Mouse (Mus musculus) testis, postnatal 14 days (tissue): ENCODE measurements around the gene Lrrc25.

ENCODE experiments used
- DNase-seq: peaks from one replicate; pipeline ENCODE4 v3.0.0; 2021; ENCODE audit warnings: low spot score

Gene Lrrc25

DNA sequence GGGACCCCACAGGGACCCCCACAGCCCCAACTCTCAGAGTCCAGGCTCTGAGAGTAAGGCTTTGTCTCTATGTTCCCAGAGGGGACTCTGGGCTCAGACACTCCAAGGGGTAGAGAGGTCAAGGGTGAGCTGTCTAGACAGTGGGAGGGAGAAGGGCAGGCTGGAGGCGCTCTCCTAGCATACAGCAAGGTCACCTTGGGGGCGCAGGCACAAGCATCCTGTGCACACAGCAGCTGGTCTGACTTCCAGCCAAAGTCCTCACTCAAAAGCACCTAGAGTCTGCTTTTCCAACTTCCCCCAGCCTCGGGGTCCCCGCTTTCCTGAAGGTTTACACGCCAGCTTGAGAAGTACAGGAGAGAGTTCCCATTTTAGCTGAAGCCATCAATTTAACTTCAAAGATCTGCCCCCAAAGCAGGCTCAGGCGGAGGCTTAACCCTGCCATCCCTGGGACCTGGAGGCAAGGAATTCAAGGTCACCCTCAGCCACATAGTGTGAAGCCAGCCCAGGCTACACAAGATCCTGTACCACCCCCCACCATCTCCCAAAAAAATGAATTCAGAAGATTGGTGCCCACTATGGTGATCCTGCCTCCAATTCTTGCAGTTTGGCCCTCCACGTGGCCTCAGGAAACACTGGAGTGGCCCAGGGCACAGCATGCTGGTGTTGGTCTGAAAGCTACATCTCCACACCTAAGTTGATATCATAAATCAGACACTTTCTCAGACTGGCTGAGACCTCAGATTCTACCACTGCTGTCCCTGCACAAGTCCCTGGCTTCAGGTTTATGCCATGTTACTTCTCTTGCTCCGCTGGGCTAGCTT lies 31.6 kb downstream of the Lrrc25 start:
- DNase-seq: no peak

- DNase-seq: no peak
Observed at GRCm38 (mm10) chr8:70648164-70648442, 32.1 kb downstream of the Lrrc25 start.

DNA sequence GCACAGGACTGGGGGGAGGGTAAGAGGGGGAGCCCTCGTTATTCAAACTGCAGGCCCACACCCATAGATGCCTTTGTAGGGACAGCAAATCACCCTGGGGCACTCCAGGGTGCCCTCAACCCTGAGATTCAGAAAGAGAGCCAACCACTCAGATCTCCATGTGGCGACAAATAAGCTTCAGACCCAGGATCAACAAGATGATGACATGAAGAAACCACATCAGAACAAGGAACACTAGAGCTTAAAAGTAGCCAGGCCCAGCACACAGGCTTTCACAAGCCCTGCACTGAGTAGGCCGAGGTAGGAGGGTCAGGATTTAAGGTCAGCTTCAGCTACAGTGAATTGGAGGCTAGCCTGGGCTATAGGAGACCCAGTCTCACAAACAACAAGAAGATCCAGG lies 33.0 kb downstream of the Lrrc25 start:
- DNase-seq: no peak

DNA sequence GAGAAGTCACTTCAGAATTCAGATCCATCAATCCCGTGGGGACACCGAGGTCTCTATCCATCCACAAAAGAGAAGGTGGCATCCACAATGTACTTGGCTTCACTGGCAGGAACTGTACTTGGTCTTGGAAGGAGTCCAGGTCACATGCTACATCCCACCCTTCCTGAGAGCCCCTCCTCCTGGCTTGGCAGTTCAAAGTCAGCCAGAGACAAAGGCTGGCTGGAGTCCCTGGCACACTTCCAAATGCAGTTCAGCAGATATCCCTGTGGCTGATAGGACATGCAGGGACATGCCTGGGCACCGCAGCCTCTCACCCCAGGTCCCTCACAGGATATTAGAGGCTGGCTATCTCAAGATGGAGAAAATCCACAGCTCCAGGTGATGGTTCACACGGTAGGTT lies 33.4 kb downstream of the Lrrc25 start:
- peak; percentile 82 for DNase-seq

DNA sequence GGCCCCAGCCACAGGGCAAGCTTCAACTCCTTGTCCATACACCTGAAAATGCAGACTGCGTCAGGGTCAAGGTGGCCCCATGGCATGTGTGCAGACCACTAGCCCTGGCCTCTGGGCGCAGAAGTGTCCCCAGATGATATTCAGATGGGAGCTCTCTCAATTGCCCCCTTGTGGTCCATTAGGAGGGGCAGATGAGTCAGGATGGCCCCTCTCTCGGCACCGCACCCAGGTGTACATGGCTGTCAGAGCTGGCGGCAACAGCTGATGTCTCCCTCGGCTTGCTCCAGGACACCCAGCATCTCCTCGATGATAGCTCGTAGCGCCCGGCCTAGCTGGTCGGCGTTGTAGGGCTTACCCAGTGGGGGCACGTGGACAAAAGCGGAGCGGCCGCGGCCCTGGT lies 34.4 kb downstream of the Lrrc25 start:
- no peak for DNase-seq

DNA sequence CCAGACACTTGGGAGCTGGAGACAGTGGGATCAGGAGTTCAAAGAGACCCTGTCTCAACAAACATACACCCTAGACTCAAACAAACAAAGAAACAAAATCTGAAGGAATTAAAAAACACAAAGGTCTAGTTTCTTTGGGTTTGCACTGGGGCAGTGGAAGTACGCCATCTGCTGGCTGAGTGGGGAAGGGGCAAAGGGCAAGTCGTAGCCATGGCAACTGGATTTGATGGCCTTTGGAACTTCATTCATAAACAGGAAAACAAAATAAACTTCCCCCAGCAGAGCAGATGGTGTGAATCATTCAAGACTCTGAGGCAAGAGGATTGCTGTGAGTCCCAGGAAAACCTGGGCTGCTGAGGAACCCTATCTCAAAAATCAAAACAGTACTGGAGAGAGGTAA lies 37.3 kb downstream of the Lrrc25 start:
- no peak for DNase-seq

GRCm38 (mm10) chr8:70654121-70654520 lies 38.2 kb downstream of the Lrrc25 start:
- no peak for DNase-seq

GRCm38 (mm10) chr8:70655469-70655868 lies 39.5 kb downstream of the Lrrc25 start:
- no peak for DNase-seq

DNA sequence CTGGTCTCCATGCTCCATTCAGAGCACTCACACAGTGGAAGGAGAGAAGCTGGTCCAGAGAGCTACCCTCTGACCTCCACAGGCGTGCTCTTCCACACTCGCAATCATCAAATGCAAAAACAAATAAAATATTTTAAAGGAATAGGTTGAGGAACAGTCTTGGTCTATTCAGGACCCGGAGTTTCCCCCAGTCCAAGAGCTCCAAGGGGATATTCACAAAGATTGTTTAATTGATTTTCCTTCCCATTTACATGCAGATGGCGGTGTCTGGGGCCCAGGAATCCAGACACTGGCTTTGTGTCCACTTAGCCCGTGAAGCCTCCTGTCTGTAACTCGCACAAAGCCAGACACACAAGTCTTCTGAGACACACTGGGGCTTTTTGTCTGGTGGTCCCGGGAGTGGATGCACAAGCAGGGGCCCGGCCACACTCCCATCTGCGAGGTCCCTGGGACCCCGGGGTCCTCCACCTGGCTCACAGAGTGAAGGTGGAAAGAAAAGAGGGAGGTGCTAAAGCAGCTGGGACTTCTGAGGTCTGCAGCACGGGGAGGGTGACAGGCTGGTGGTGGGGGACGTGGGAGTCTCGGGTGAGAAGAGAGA lies 40.3 kb downstream of the Lrrc25 start:
- no peak for DNase-seq

DNA sequence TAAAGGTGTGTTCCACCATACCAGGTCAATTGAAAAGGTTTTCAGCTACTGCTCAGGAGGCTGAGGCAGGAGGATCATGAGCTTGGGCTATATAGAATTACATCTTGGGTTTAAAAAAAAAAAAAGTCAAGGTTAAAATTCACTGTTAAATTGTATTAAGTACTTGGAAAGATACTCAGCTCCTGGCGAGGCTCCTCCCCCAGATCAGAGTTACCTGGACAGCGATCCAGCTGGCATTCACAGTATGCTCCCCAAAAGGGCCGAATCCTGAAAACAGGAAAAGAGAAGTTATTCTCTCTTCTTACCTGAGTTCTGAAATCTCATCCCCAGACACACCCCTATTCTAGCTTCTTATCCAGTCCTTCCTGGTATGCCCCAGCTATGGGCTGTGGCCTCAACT lies 41.3 kb downstream of the Lrrc25 start:
- no peak for DNase-seq

DNA sequence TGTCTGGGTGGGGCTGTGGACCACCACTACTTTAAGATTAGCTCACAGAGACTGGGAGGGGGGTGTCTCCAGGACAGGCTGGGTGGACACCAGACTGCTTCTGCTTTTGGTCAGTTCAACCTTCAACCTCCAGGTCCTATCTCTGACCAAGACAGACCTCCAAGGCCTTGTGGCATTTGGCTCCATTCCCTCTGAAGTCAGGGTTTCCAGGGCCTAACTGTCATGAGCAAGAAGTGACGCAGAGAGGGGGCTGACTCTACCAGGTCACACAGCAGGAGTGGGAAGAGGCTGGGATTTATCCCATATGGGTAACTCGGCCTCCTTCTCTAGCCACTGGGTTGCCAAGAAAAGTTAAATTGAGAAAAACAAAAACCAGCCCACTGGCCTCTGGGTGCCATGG lies 41.8 kb downstream of the Lrrc25 start:
- DNase-seq: no peak

DNA sequence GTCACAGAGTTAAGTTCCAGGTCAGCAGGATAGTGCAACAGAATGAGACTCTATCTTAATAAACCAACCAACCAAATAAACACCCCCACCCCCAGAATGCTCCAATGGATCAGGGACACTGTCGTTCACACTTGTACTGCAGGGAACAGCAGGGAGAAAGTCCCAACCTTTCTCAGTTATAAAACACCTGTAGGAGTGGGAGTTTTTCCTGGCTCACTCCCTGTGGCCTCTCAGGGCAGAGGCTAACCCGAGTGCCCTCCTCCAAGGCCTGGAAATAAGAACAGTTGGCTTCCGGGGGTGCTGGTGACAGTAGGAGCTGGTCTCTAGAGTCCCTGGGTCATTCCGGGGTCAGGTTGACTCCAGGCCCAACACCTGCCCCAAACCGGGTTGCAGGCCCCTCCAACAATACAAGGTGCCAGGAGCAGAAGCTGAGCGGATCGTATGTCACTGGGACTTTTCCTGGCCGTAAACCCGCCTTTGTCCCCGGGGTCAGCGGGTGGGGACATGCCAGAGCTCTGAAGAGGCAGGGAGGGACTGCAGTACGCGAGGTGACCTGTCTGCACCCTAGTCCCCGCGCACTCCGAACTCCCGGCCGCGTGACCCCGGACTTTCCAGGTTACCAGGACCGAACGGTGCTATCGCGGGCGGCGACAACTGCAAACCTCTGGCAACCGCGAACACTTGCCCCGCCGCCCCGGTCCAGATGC lies 43.1 kb downstream of the Lrrc25 start:
- DNase-seq: no peak

DNA sequence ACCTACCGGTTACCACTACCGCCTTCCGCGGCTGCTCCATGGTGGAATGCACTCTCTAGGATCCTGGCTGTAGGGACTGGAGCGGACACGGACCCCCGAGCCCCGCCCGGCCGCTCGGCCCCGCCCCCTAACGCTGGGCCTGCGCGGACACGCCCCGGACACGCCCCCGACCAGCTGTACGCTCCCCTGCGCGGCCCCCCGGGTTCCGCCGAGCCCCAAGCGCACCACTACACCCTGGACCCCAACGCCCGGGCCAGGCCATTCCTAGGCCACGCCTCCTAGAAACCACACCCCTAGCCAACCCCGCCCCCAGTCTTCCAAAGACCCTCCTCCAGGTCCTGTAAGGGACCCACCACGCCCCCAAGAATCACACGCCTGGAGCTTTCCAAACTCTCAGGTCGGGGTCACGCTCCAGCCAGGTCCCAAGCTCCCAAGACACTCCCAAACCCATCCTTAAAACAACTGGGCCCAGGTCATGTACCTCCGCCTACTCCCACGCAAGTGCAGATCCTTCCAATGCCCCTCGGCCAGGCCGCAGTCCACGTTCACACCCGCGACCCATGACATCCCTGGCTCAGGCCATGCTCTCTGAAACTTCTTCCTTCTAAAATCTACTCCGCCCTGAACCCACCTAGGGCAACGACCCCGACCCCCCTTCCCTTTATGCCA lies 43.8 kb downstream of the Lrrc25 start:
- DNase-seq: peak; percentile 91

- DNase-seq: peak; percentile 66
Observed at GRCm38 (mm10) chr8:70660273-70660725, 44.3 kb downstream of the Lrrc25 start, which contains the start of gene Pgpep1. Gene Pgpep1, minus strand, starts transcription at chr8:70660388.

- no peak for DNase-seq
Observed at GRCm38 (mm10) chr8:70663691-70664090, 47.7 kb downstream of the Lrrc25 start.

- DNase-seq: no peak
Observed at GRCm38 (mm10) chr8:70664631-70665030, 48.7 kb downstream of the Lrrc25 start.

DNA sequence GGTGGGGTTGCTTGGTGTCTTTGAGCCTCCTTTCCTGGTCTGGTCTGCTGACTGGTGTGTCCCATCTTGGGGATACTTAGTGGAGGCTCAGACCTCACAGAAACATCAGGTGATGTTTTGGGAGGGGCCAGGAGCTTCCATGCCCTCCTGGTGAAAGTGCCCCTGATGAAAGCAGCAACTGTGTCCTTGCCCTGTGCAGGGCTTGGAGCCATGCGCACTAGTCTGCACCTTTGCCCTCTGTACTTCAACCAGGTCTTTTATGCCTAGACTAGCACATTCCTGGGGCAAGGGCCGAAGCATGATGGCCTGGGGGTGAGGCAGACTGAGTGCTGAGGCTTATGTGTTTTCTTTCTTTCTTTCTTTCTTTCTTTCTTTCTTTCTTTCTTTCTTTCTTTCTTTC lies 49.6 kb downstream of the Lrrc25 start:
- no peak for DNase-seq

GRCm38 (mm10) chr8:70667071-70667470 lies 51.1 kb downstream of the Lrrc25 start:
- no peak for DNase-seq
